Mouse (Mus musculus): ENCODE data around the gene Ybey. TPM values are rescaled to one million over a fixed set of nuclear protein-coding genes. Genes with fewer than 3 reads are reported as not detected.

Gene Ybey
- polyA plus RNA-seq, 1 experiment from 2014 or later, result 6.1 TPM

GRCm38 (mm10) chr10:76489205-76489604 is 20.3 kb upstream of the Ybey start:
- Histone ChIP-seq H3K27me3 (ENCODE audit: control insufficient read depth, insufficient read depth, low read length) (no peaks in the 10 kb centered on the region), H3K4me1 (ENCODE audit: control insufficient read depth, insufficient read depth, low read length) (no peaks in the 10 kb centered on the region), H3K4me3 (ENCODE audit: low read depth, low read length) (no peak overlapping the region), H3K9ac (ENCODE audit: low read length) (no peak overlapping the region), H3K36me3 (ENCODE audit: control insufficient read depth, insufficient read depth, low read length) (peaks cover 23% of the 10 kb centered on the region), H3K4me2 (no peak overlapping the region), H3K9me3 (ENCODE audit: control insufficient read depth, low read length) (no peaks in the 10 kb centered on the region), H3K27ac (ENCODE audit: low read depth, low read length) (no peak overlapping the region)
- DNase-seq (ENCODE audit: low spot score, missing footprints), result peak; percentile 72
- 93% methylated on average over 15 of the region's 15 CpGs for WGBS
- ATAC-seq (ENCODE audit: low FRiP score), result no peak

GRCm38 (mm10) chr10:76488265-76488664 is 19.4 kb upstream of the Ybey start:
- H3K4me3 ChIP-seq (ENCODE audit: low read depth, low read length), result no peak overlapping the region

GRCm38 (mm10) chr10:76486302-76486701 is 17.4 kb upstream of the Ybey start:
- Histone ChIP-seq H3K36me3 (ENCODE audit: control insufficient read depth, insufficient read depth, low read length) (peaks cover 31% of the 10 kb centered on the region), H3K27me3 (ENCODE audit: control insufficient read depth, insufficient read depth, low read length) (no peaks in the 10 kb centered on the region), H3K27ac (ENCODE audit: low read depth, low read length) (no peak overlapping the region), H3K4me2 (no peak overlapping the region), H3K4me1 (ENCODE audit: control insufficient read depth, insufficient read depth, low read length) (no peaks in the 10 kb centered on the region), H3K9me3 (ENCODE audit: control insufficient read depth, low read length) (no peaks in the 10 kb centered on the region), H3K4me3 (ENCODE audit: low read depth, low read length) (no peak overlapping the region), H3K9ac (ENCODE audit: low read length) (no peak overlapping the region)
- DNase-seq (ENCODE audit: low spot score, missing footprints), result peak; percentile 65
- WGBS, result 94% methylated on average over 2 of the region's 2 CpGs
- no peak for ATAC-seq (ENCODE audit: low FRiP score)

More at GRCm38 (mm10) chr10:76488265-76488664, 19.4 kb upstream of the Ybey start:
- no peak overlapping the region for H3K27ac ChIP-seq (ENCODE audit: low read depth, low read length)
- H3K27me3 ChIP-seq (ENCODE audit: control insufficient read depth, insufficient read depth, low read length), result no peaks in the 10 kb centered on the region
- 97% methylated on average over 8 of the region's 8 CpGs for WGBS
- no peak for DNase-seq (ENCODE audit: low spot score, missing footprints)
- no peak overlapping the region for H3K9ac ChIP-seq (ENCODE audit: low read length)
- H3K4me1 ChIP-seq (ENCODE audit: control insufficient read depth, insufficient read depth, low read length), result no peaks in the 10 kb centered on the region
- ATAC-seq (ENCODE audit: low FRiP score), result no peak
- peaks cover 23% of the 10 kb centered on the region for H3K36me3 ChIP-seq (ENCODE audit: control insufficient read depth, insufficient read depth, low read length)
- H3K4me2 ChIP-seq, result no peak overlapping the region
- no peaks in the 10 kb centered on the region for H3K9me3 ChIP-seq (ENCODE audit: control insufficient read depth, low read length)

- peaks cover 31% of the 10 kb centered on the region for H3K36me3 ChIP-seq (ENCODE audit: control insufficient read depth, insufficient read depth, low read length)
- H3K4me3 ChIP-seq (ENCODE audit: low read depth, low read length), result no peak overlapping the region
Measured at GRCm38 (mm10) chr10:76481480-76481879, 12.6 kb upstream of the Ybey start.

GRCm38 (mm10) chr10:76480851-76481250 is 11.9 kb upstream of the Ybey start:
- Histone ChIP-seq H3K27ac (ENCODE audit: low read depth, low read length) (no peak overlapping the region), H3K4me2 (no peak overlapping the region), H3K36me3 (ENCODE audit: control insufficient read depth, insufficient read depth, low read length) (peaks cover 30% of the 10 kb centered on the region), H3K27me3 (ENCODE audit: control insufficient read depth, insufficient read depth, low read length) (no peaks in the 10 kb centered on the region), H3K9me3 (ENCODE audit: control insufficient read depth, low read length) (no peaks in the 10 kb centered on the region), H3K9ac (ENCODE audit: low read length) (no peak overlapping the region), H3K4me3 (ENCODE audit: low read depth, low read length) (no peak overlapping the region), H3K4me1 (ENCODE audit: control insufficient read depth, insufficient read depth, low read length) (no peaks in the 10 kb centered on the region)
- DNase-seq (ENCODE audit: low spot score, missing footprints), result peak; percentile 41
- ATAC-seq (ENCODE audit: low FRiP score), result no peak
- WGBS, result 96% methylated on average over 13 of the region's 13 CpGs

More at GRCm38 (mm10) chr10:76481480-76481879, 12.6 kb upstream of the Ybey start:
- Histone ChIP-seq H3K4me1 (ENCODE audit: control insufficient read depth, insufficient read depth, low read length) (no peaks in the 10 kb centered on the region), H3K9ac (ENCODE audit: low read length) (no peak overlapping the region), H3K4me2 (no peak overlapping the region), H3K27me3 (ENCODE audit: control insufficient read depth, insufficient read depth, low read length) (no peaks in the 10 kb centered on the region), H3K9me3 (ENCODE audit: control insufficient read depth, low read length) (no peaks in the 10 kb centered on the region), H3K27ac (ENCODE audit: low read depth, low read length) (no peak overlapping the region)
- DNase-seq (ENCODE audit: low spot score, missing footprints) (no peak), ATAC-seq (ENCODE audit: low FRiP score) (no peak)
- 95% methylated on average over 6 of the region's 6 CpGs for WGBS

GRCm38 (mm10) chr10:76473759-76474158 is 4.8 kb upstream of the Ybey start:
- WGBS, result 96% methylated on average over 5 of the region's 5 CpGs
- ATAC-seq (ENCODE audit: low FRiP score), result no peak

GRCm38 (mm10) chr10:76462721-76463120 is 6.2 kb downstream of the Ybey start:
- no peak overlapping the region for H3K4me3 ChIP-seq (ENCODE audit: low read depth, low read length)
- no peak overlapping the region for H3K4me2 ChIP-seq
- DNase-seq (ENCODE audit: low spot score, missing footprints) (no peak), ATAC-seq (ENCODE audit: low FRiP score) (no peak)
- H3K27ac ChIP-seq (ENCODE audit: low read depth, low read length), result no peak overlapping the region
- H3K9me3 ChIP-seq (ENCODE audit: control insufficient read depth, low read length), result no peaks in the 10 kb centered on the region; the same call in 1 of the 2 replicates
- no peak overlapping the region for H3K9ac ChIP-seq (ENCODE audit: low read length)
- 92% methylated on average over 6 of the region's 6 CpGs for WGBS
- no peaks in the 10 kb centered on the region for H3K27me3 ChIP-seq (ENCODE audit: control insufficient read depth, insufficient read depth, low read length)
- no peaks in the 10 kb centered on the region for H3K4me1 ChIP-seq (ENCODE audit: control insufficient read depth, insufficient read depth, low read length)
- H3K36me3 ChIP-seq (ENCODE audit: control insufficient read depth, insufficient read depth, low read length), result no peaks in the 10 kb centered on the region

More at GRCm38 (mm10) chr10:76473759-76474158, 4.8 kb upstream of the Ybey start:
- no peaks in the 10 kb centered on the region for H3K27me3 ChIP-seq (ENCODE audit: control insufficient read depth, insufficient read depth, low read length)
- peaks cover 15% of the 10 kb centered on the region for H3K36me3 ChIP-seq (ENCODE audit: control insufficient read depth, insufficient read depth, low read length)
- DNase-seq (ENCODE audit: low spot score, missing footprints), result peak; percentile 62
- H3K4me1 ChIP-seq (ENCODE audit: control insufficient read depth, insufficient read depth, low read length), result no peaks in the 10 kb centered on the region; the same call in 1 of the 2 replicates
- H3K4me2 ChIP-seq, result no peak overlapping the region
- H3K9ac ChIP-seq (ENCODE audit: low read length), result no peak overlapping the region
- H3K9me3 ChIP-seq (ENCODE audit: control insufficient read depth, low read length), result no peaks in the 10 kb centered on the region
- H3K27ac ChIP-seq (ENCODE audit: low read depth, low read length), result no peak overlapping the region
- no peak overlapping the region for H3K4me3 ChIP-seq (ENCODE audit: low read depth, low read length)

GRCm38 (mm10) chr10:76462312-76462711 is 6.6 kb downstream of the Ybey start:
- H3K9me3 ChIP-seq (ENCODE audit: control insufficient read depth, low read length), result no peaks in the 10 kb centered on the region; the same call in 1 of the 2 replicates
- no peaks in the 10 kb centered on the region for H3K36me3 ChIP-seq (ENCODE audit: control insufficient read depth, insufficient read depth, low read length)
- ATAC-seq (ENCODE audit: low FRiP score), result no peak
- no peak for DNase-seq (ENCODE audit: low spot score, missing footprints)
- no peak overlapping the region for H3K4me2 ChIP-seq
- no peaks in the 10 kb centered on the region for H3K27me3 ChIP-seq (ENCODE audit: control insufficient read depth, insufficient read depth, low read length)
- H3K4me1 ChIP-seq (ENCODE audit: control insufficient read depth, insufficient read depth, low read length), result no peaks in the 10 kb centered on the region
- 96% methylated on average over 7 of the region's 7 CpGs for WGBS
- H3K27ac ChIP-seq (ENCODE audit: low read depth, low read length), result no peak overlapping the region
- no peak overlapping the region for H3K9ac ChIP-seq (ENCODE audit: low read length)
- H3K4me3 ChIP-seq (ENCODE audit: low read depth, low read length), result no peak overlapping the region

- H3K36me3 ChIP-seq (ENCODE audit: control insufficient read depth, insufficient read depth, low read length), result no peaks in the 10 kb centered on the region
- H3K9ac ChIP-seq (ENCODE audit: low read length), result no peak overlapping the region
- H3K4me3 ChIP-seq (ENCODE audit: low read depth, low read length), result no peak overlapping the region
- H3K4me1 ChIP-seq (ENCODE audit: control insufficient read depth, insufficient read depth, low read length), result no peaks in the 10 kb centered on the region
- no peaks in the 10 kb centered on the region for H3K27me3 ChIP-seq (ENCODE audit: control insufficient read depth, insufficient read depth, low read length)
- H3K4me2 ChIP-seq, result no peak overlapping the region
- H3K27ac ChIP-seq (ENCODE audit: low read depth, low read length), result no peak overlapping the region
- ATAC-seq (ENCODE audit: low FRiP score), result no peak
- WGBS, result 88% methylated on average over 1 of the region's 1 CpGs
- no peaks in the 10 kb centered on the region; the same call in 1 of the 2 replicates for H3K9me3 ChIP-seq (ENCODE audit: control insufficient read depth, low read length)
- DNase-seq (ENCODE audit: low spot score, missing footprints), result no peak
Measured at GRCm38 (mm10) chr10:76461255-76461654, 7.7 kb downstream of the Ybey start.
